Mouse (Mus musculus) liver, postnatal 0 days (tissue): ENCODE measurements around the gene Mamdc4.

Experiments
- CTCF ChIP-seq: sonication (generic); IDR thresholded peaks from 2 replicates; pipeline ENCODE4 v1.5.1; 2016; ENCODE audit warnings: antibody characterized with exemption, low read depth
- EP300 ChIP-seq: IDR thresholded peaks from 2 replicates; pipeline ENCODE4 v1.6.1; 2016; ENCODE audit warnings: antibody characterized with exemption, low read depth, mild to moderate bottlenecking

- TF ChIP-seq CTCF, result no peak
- no peak for TF ChIP-seq EP300
Measured at GRCm38 (mm10) chr2:25534178-25534865, 40.3 kb downstream of the Mamdc4 start.
